ENCODE assay signal across 16 mouse cellular contexts in genomic region chr7:35128677-35129567, GRCm38 (mm10). TPM values are rescaled to one million over a fixed set of nuclear protein-coding genes. Genes with fewer than 3 reads are reported as not detected.
A peak's percentile ranks its signal among the peaks of the same experiment; 100 is the strongest.
DNase-seq lines count a peak whose midpoint lies in the region; ATAC-seq and TF ChIP-seq lines count a peak whose summit lies in the region.
"Had no signal": no experiment of that assay in that cellular context is flagged by ENCODE, and none has a peak within 500 bp of the region (broad histone marks: within the 10 kb centered on the region; RNA-seq: fewer than 3 reads in every experiment).

No protein-coding gene starts in this region.

- peaks cover 9% of the 10 kb centered on the region for H3K4me1 ChIP-seq in kidney, adult 2 months (ENCODE audit: control insufficient read depth, insufficient read depth, low read length)
- no peaks in the 10 kb centered on the region for H3K4me1 ChIP-seq in midbrain, embryonic 15.5 days
- H3K4me1 ChIP-seq in midbrain, embryonic 11.5 days (ENCODE audit: control insufficient read depth, insufficient read depth, low read length): no peaks in the 10 kb centered on the region
- peaks cover 32% of the 10 kb centered on the region for H3K4me1 ChIP-seq in lung, embryonic 16.5 days (replicated peaks; ENCODE audit: control insufficient read depth, insufficient read depth, low read length)

- TF ChIP-seq CTCF in kidney, adult 2 months (conservative IDR thresholded peaks at IDR 0.05; ENCODE audit: insufficient read depth, insufficient read length, low read depth, low read length): no peak

- ATAC-seq in midbrain, embryonic 15.5 days (replicated peaks): 0 out of 2 replicates have a peak, but pooled peaks have one; percentile 4
- ATAC-seq in midbrain, embryonic 11.5 days (ENCODE audit: low FRiP score): no peak
- peak; percentile 26 for ATAC-seq in lung, embryonic 16.5 days (ENCODE audit: low read depth)
- no peak for ATAC-seq in granulocyte monocyte progenitor cell, adult 5-6 weeks (replicated peaks; ENCODE audit: poor library complexity, severe bottlenecking)
- ATAC-seq in erythroid progenitor cell, adult 5-6 weeks (replicated peaks; ENCODE audit: low FRiP score, poor library complexity, severe bottlenecking): no peak
- ATAC-seq: hindbrain, embryonic 16.5 days had no signal

- no peak for TF ChIP-seq POLR2A in kidney, adult 2 months (IDR thresholded peaks at IDR 0.05; ENCODE audit: low read depth, low read length)

- no peaks in the 10 kb centered on the region for H3K36me3 ChIP-seq in kidney, adult 2 months (ENCODE audit: control insufficient read depth, insufficient read depth, low read length)
- H3K36me3 ChIP-seq in midbrain, embryonic 15.5 days (replicated peaks): no peaks in the 10 kb centered on the region
- H3K36me3 ChIP-seq in midbrain, embryonic 11.5 days (ENCODE audit: control insufficient read depth, insufficient read depth, low read length): no peaks in the 10 kb centered on the region
- no peaks in the 10 kb centered on the region for H3K36me3 ChIP-seq in lung, embryonic 16.5 days (ENCODE audit: control insufficient read depth, insufficient read depth, low read length)
- H3K36me3 ChIP-seq: liver, embryonic 15.5 days had no signal

- H3K9me3 ChIP-seq in midbrain, embryonic 15.5 days: no peaks in the 10 kb centered on the region
- H3K9me3 ChIP-seq in midbrain, embryonic 11.5 days (ENCODE audit: control insufficient read depth, low read length): no peaks in the 10 kb centered on the region
- peaks cover 5% of the 10 kb centered on the region; the same call in 1 of the 2 replicates for H3K9me3 ChIP-seq in lung, embryonic 16.5 days (ENCODE audit: control insufficient read depth, low read length)
- H3K9me3 ChIP-seq: liver, embryonic 15.5 days had no signal

- intact Hi-C loops in left cerebral cortex, postnatal 4 days (cut with DNase I): no loop called here

- peak; percentile 55 for DNase-seq in kidney, adult 2 months
- DNase-seq in kidney, adult 11 months: no peak
- DNase-seq in midbrain, embryonic 11.5 days (ENCODE audit: low spot score, missing footprints): no peak
- no peak for DNase-seq in left cerebral cortex, postnatal 4 days
- DNase-seq: adrenal gland, postnatal 25 days; cerebellum, postnatal 36 days; heart, adult 18-20 months; right cerebral cortex, postnatal 25 days; thymus, postnatal 36 days had no signal

- no peaks in the 10 kb centered on the region for H3K27me3 ChIP-seq in kidney, adult 2 months (replicated peaks; ENCODE audit: control insufficient read depth, insufficient read depth, low read length)
- H3K27me3 ChIP-seq in midbrain, embryonic 15.5 days (replicated peaks): no peaks in the 10 kb centered on the region
- H3K27me3 ChIP-seq in midbrain, embryonic 11.5 days (ENCODE audit: control insufficient read depth, insufficient read depth, low read length): no peaks in the 10 kb centered on the region; the same call in 1 of the 2 replicates
- no peaks in the 10 kb centered on the region for H3K27me3 ChIP-seq in lung, embryonic 16.5 days (ENCODE audit: control insufficient read depth, insufficient read depth, low read depth, low read length)
- H3K27me3 ChIP-seq: liver, embryonic 15.5 days had no signal

- 54% methylated on average over 17 of the region's 17 CpGs for WGBS in kidney, adult 2 months
- WGBS in midbrain, embryonic 15.5 days: 70% methylated on average over 17 of the region's 17 CpGs
- WGBS in midbrain, embryonic 11.5 days: 80% methylated on average over 17 of the region's 17 CpGs
- 26% methylated on average over 17 of the region's 17 CpGs for WGBS in lung, embryonic 16.5 days

- H3K4me3 ChIP-seq in kidney, adult 2 months (ENCODE audit: insufficient read depth, low read depth, low read length): no peak overlapping the region
- H3K4me3 ChIP-seq in midbrain, embryonic 15.5 days: no peak overlapping the region
- no peak overlapping the region for H3K4me3 ChIP-seq in midbrain, embryonic 11.5 days (ENCODE audit: low read depth, low read length)
- H3K4me3 ChIP-seq in lung, embryonic 16.5 days (ENCODE audit: low read length): no peak overlapping the region
- H3K4me3 ChIP-seq: left cerebral cortex, adult 2 months; liver, embryonic 15.5 days had no signal

- H3K27ac ChIP-seq in kidney, adult 2 months (ENCODE audit: insufficient read depth, low read depth, low read length): peak overlapping the region; percentile 16; the same call in 1 of the 2 replicates
- H3K27ac ChIP-seq in midbrain, embryonic 15.5 days: no peak overlapping the region
- H3K27ac ChIP-seq in midbrain, embryonic 11.5 days (ENCODE audit: low read depth, low read length): no peak overlapping the region
- 0 out of 2 replicates have a peak overlapping the region, but pooled peaks have one; percentile 32 for H3K27ac ChIP-seq in lung, embryonic 16.5 days (ENCODE audit: low read length)
- H3K27ac ChIP-seq: left cerebral cortex, adult 2 months; liver, embryonic 15.5 days had no signal

- H3K4me2 ChIP-seq in midbrain, embryonic 15.5 days: no peak overlapping the region
- no peak overlapping the region for H3K4me2 ChIP-seq in midbrain, embryonic 11.5 days
- no peak overlapping the region for H3K4me2 ChIP-seq in lung, embryonic 16.5 days (ENCODE audit: low read depth, low read length)
- H3K4me2 ChIP-seq: liver, embryonic 15.5 days had no signal

- H3K9ac ChIP-seq in midbrain, embryonic 15.5 days: no peak overlapping the region
- H3K9ac ChIP-seq in midbrain, embryonic 11.5 days (ENCODE audit: low read length): no peak overlapping the region
- no peak overlapping the region for H3K9ac ChIP-seq in lung, embryonic 16.5 days (ENCODE audit: low read length)
- H3K9ac ChIP-seq: liver, embryonic 15.5 days had no signal

RNA-seq across cellular contexts. Expression of gene Cebpa, which starts 9.8 kb away (rescaled TPM):
- polyA plus RNA-seq in kidney, adult 2 months (2012; rRNA removed): 41.6 and 55.2 TPM in 2 replicates
- polyA plus RNA-seq in midbrain, embryonic 15.5 days (2015; fragmentation: Nextera tagmentation; extraction: Ambion mirVana): 0.59 and 0.80 TPM in 2 replicates
- polyA plus RNA-seq in midbrain, embryonic 11.5 days (2014; fragmentation: Nextera tagmentation; extraction: Ambion mirVana): 0.37 and 0.60 TPM in 2 replicates
- polyA plus RNA-seq in lung, embryonic 16.5 days (2015; fragmentation: Nextera tagmentation; extraction: Ambion mirVana): 7.5 and 9.4 TPM in 2 replicates
- total RNA-seq in left cerebral cortex, postnatal 4 days (2021): 1 to 10 TPM; 2.0 to 2.7 TPM
- 89.6 and 92.8 TPM in 2 replicates for total RNA-seq in granulocyte monocyte progenitor cell, adult 5-6 weeks (2014; fragmentation: Nextera tagmentation)
- total RNA-seq in granulocyte monocyte progenitor cell, adult 5-6 weeks (2017): 33.3 and 45.1 TPM in 2 replicates
- 8.3 and 9.6 TPM in 2 replicates for total RNA-seq in erythroid progenitor cell, adult 5-6 weeks (2015; ENCODE audit: low replicate concordance)
- 0.30 and 1.3 TPM in 2 replicates for total RNA-seq in erythroid progenitor cell, adult 5-6 weeks (2017; ENCODE audit: low replicate concordance)

RNA-seq across cellular contexts. Expression of gene Slc7a10, which starts 57.3 kb away (rescaled TPM):
- polyA plus RNA-seq in kidney, adult 2 months (2012; rRNA removed): 2.5 and 7.0 TPM in 2 replicates
- polyA plus RNA-seq in midbrain, embryonic 15.5 days (2015; fragmentation: Nextera tagmentation; extraction: Ambion mirVana): 9.7 and 12.2 TPM in 2 replicates
- 0.31 and 0.66 TPM in 2 replicates for polyA plus RNA-seq in midbrain, embryonic 11.5 days (2014; fragmentation: Nextera tagmentation; extraction: Ambion mirVana)
- 5.3 and 6.2 TPM in 2 replicates for polyA plus RNA-seq in lung, embryonic 16.5 days (2015; fragmentation: Nextera tagmentation; extraction: Ambion mirVana)
- total RNA-seq in left cerebral cortex, postnatal 4 days (2021): 10 to 100 TPM; 18.3 to 21.5 TPM
- not detected in 2 replicates for total RNA-seq in granulocyte monocyte progenitor cell, adult 5-6 weeks (2014; fragmentation: Nextera tagmentation)
- total RNA-seq in granulocyte monocyte progenitor cell, adult 5-6 weeks (2017): not detected in 2 replicates
- total RNA-seq in erythroid progenitor cell, adult 5-6 weeks (2015; ENCODE audit: low replicate concordance): not detected in 2 replicates
- not detected in 2 replicates for total RNA-seq in erythroid progenitor cell, adult 5-6 weeks (2017; ENCODE audit: low replicate concordance)

Comparison
In these comparisons a context has a peak if more than half of its experiments do, and no peak if none do; other contexts are left out.
1. ATAC-seq: peak in midbrain, embryonic 15.5 days (single experiment) and lung, embryonic 16.5 days (single experiment); none in midbrain, embryonic 11.5 days (single experiment), granulocyte monocyte progenitor cell, adult 5-6 weeks (single experiment) and erythroid progenitor cell, adult 5-6 weeks (single experiment).
2. H3K27ac ChIP-seq: peak in kidney, adult 2 months (single experiment) and lung, embryonic 16.5 days (single experiment); none in midbrain, embryonic 15.5 days (single experiment) and midbrain, embryonic 11.5 days (single experiment).